Mouse (Mus musculus) embryonic facial prominence, embryonic 11.5 days (tissue): ENCODE data around the gene Pnpla2. TPM values are rescaled to one million over a fixed set of nuclear protein-coding genes. Genes with fewer than 3 reads are reported as not detected.

ENCODE experiments used
- ATAC-seq: fragments of 200-750 bp; cut with Nextera tagmentation; replicated peaks from 2 replicates; pipeline ENCODE4 v1.8.0; 2017; ENCODE audit warnings: low read depth; ENCODE audit not compliant: insufficient number of reproducible peaks, low FRiP score, low TSS enrichment
- DNase-seq: peaks from one replicate; pipeline ENCODE4 v3.0.0-alpha.2; 2015; ENCODE audit warnings: low spot score
- H3K27ac ChIP-seq: fragments of 300-500 bp; sonication (generic); replicated peaks from 2 replicates; pipeline ENCODE4 v1.5.1; 2014; ENCODE audit warnings: mild to moderate bottlenecking, low read depth, low read length, control low read depth
- H3K27me3 ChIP-seq: fragments of 300-500 bp; sonication (generic); 2 replicates; pipeline ENCODE4 v1.6.1; 2014; ENCODE audit warnings: mild to moderate bottlenecking, low read length, moderate library complexity, mixed read lengths; ENCODE audit not compliant: control insufficient read depth, insufficient read depth
- H3K36me3 ChIP-seq: fragments of 300-500 bp; sonication (generic); replicated peaks from 2 replicates; pipeline ENCODE4 v1.6.1; 2014; ENCODE audit warnings: low read depth, mild to moderate bottlenecking, low read length, moderate library complexity, mixed read lengths; ENCODE audit not compliant: control insufficient read depth, insufficient read depth
- H3K4me1 ChIP-seq: fragments of 300-500 bp; sonication (generic); 2 replicates; pipeline ENCODE4 v1.6.1; 2014; ENCODE audit warnings: low read length, mixed read lengths; ENCODE audit not compliant: control insufficient read depth, insufficient read depth
- H3K4me2 ChIP-seq: fragments of 300-500 bp; sonication (generic); 2 replicates; pipeline ENCODE4 v1.6.1; 2014; ENCODE audit warnings: low read depth, mild to moderate bottlenecking, control low read depth, low read length, moderate library complexity
- H3K4me3 ChIP-seq: fragments of 300-500 bp; sonication (generic); 2 replicates; pipeline ENCODE4 v1.5.1; 2014; ENCODE audit warnings: low read depth, low read length, control low read depth
- H3K9ac ChIP-seq: fragments of 300-500 bp; sonication (generic); replicated peaks from 2 replicates; pipeline ENCODE4 v1.6.1; 2014; ENCODE audit warnings: mild to moderate bottlenecking, control low read depth, low read length
- H3K9me3 ChIP-seq: fragments of 300-500 bp; sonication (generic); replicated peaks from 2 replicates; pipeline ENCODE4 v1.6.1; 2016; ENCODE audit warnings: mild to moderate bottlenecking, low read length, inconsistent platforms, mixed read lengths; ENCODE audit not compliant: control insufficient read depth
- WGBS: fragments of 180-500 bp; shearing (Covaris S2); extraction: QIAGEN DNeasy Blood & Tissue Kit; methylation state at CpG from one replicate; pipeline ENCODE4 v1.1.7; 2014; 5-methylcytosine and 5-hydroxymethylcytosine counted together
- polyA plus RNA-seq: library from polyadenylated mRNA; unstranded; fragments of >200 nt; fragmentation: Nextera tagmentation; extraction: Ambion mirVana; gene quantifications from 2 replicates; pipeline ENCODE4 v1.2.1, GENCODE M21; 2014

Gene Pnpla2
- polyA plus RNA-seq, 1 experiment from 2014 or later, result 11.1 TPM

- no peak for DNase-seq
- Histone ChIP-seq H3K9ac (no peak overlapping the region), H3K4me2 (no peak overlapping the region)
Measured at GRCm38 (mm10) chr7:141438201-141438968, 16.6 kb upstream of the Pnpla2 start.

DNA sequence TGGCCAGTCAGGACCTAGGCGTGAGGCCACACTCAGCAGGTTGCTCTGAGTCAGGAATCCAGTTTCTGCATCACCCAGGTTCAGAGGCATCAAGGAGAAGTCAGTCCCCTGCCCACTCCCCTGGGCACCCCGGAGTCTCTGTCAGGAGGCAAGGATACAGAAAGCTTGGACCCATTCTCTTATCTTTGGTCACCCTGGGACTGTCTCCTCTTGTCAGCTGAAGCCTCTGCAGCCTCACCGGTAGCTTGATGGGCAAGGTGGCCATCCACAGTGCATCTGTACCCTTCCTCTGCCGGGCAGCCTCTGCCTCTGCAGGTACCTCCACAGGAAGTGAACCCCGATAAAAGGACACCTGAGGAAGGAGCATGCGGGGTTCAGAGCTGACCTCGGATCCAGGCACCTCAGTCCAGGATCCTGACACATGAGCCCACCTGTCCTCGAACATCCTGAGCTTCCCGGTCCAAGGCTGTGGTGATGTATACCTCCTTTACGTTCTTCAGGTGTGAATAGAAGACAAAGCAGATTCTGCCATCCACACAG, 15.8 kb upstream of the Pnpla2 start:
- WGBS, result 93% methylated on average over 10 of the region's 10 CpGs
- H3K9ac ChIP-seq, result no peak overlapping the region

More at GRCm38 (mm10) chr7:141438201-141438968, 16.6 kb upstream of the Pnpla2 start:
- no peaks in the 10 kb centered on the region; the same call in none of the 2 replicates for H3K36me3 ChIP-seq
- no peaks in the 10 kb centered on the region for H3K9me3 ChIP-seq
- no peak overlapping the region for H3K4me3 ChIP-seq
- 89% methylated on average over 12 of the region's 12 CpGs for WGBS
- H3K4me1 ChIP-seq, result peaks cover 7% of the 10 kb centered on the region; the same call in 1 of the 2 replicates
- H3K27ac ChIP-seq, result no peak overlapping the region
- H3K27me3 ChIP-seq, result no peaks in the 10 kb centered on the region
- ATAC-seq, result no peak

DNA sequence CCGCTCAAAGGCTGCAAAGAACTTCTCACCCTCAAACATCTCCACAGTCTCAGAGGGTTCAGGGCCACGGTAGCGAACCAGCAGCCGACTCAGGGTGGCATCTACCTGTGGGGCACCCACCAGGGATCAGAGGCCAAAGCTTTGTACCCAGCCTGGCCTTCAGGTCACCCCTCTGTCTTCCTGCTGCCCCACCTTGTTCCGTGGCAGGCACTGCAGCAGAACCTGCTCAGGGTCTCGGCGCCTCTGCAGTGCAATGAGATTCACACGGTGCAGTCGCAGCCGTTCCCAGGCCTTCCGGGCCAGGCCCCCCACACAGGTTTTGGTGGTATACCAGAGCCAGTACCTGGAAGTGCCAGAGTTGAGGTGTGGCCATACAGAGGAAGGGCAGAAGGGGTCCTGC, 15.2 kb upstream of the Pnpla2 start:
- Histone ChIP-seq H3K4me3 (no peak overlapping the region), H3K36me3 (no peaks in the 10 kb centered on the region; the same call in none of the 2 replicates), H3K4me2 (no peak overlapping the region), H3K4me1 (peaks cover 7% of the 10 kb centered on the region; the same call in 1 of the 2 replicates), H3K27me3 (no peaks in the 10 kb centered on the region), H3K9ac (no peak overlapping the region), H3K27ac (no peak overlapping the region), H3K9me3 (no peaks in the 10 kb centered on the region)
- 98% methylated on average over 11 of the region's 11 CpGs for WGBS
- ATAC-seq (no peak), DNase-seq (no peak)

More for the DNA sequence above, 15.8 kb upstream of the Pnpla2 start:
- Histone ChIP-seq H3K4me2 (no peak overlapping the region), H3K36me3 (no peaks in the 10 kb centered on the region; the same call in none of the 2 replicates), H3K27me3 (no peaks in the 10 kb centered on the region), H3K4me1 (peaks cover 7% of the 10 kb centered on the region; the same call in 1 of the 2 replicates), H3K4me3 (no peak overlapping the region), H3K9me3 (no peaks in the 10 kb centered on the region), H3K27ac (no peak overlapping the region)
- ATAC-seq (no peak), DNase-seq (no peak)

- Histone ChIP-seq H3K4me2 (no peak overlapping the region), H3K4me1 (peaks cover 7% of the 10 kb centered on the region; the same call in 1 of the 2 replicates), H3K27me3 (no peaks in the 10 kb centered on the region), H3K4me3 (no peak overlapping the region), H3K9me3 (no peaks in the 10 kb centered on the region), H3K36me3 (no peaks in the 10 kb centered on the region; the same call in none of the 2 replicates), H3K9ac (no peak overlapping the region), H3K27ac (no peak overlapping the region)
- no peak for ATAC-seq
- DNase-seq, result peak; percentile 57
- WGBS, result 44% methylated on average over 6 of the region's 6 CpGs
Measured at GRCm38 (mm10) chr7:141440613-141441012, 14.4 kb upstream of the Pnpla2 start.

DNA sequence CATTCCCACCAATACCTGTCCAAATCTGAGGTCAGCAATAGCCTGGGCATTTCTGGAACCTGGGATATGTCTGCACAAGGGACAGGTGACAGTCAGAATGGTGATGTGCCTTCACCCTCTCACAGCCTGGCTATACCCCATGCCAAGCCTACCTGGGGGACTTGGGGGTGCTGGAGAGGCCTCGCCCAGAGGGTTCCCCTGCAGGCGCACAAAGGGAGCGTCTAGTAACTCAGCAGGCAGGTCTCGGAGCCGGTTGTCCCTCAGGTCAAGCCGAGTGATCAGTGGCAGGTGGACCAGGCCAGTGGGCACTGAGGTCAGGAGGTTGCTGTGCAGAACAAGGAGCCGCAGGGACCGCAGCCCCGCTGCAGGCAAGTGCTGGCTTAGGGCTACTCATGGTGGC, 13.5 kb upstream of the Pnpla2 start:
- H3K4me3 ChIP-seq, result no peak overlapping the region
- H3K4me1 ChIP-seq, result peaks cover 7% of the 10 kb centered on the region; the same call in 1 of the 2 replicates
- 90% methylated on average over 9 of the region's 9 CpGs for WGBS
- no peak overlapping the region for H3K4me2 ChIP-seq
- H3K9ac ChIP-seq, result no peak overlapping the region
- ATAC-seq (no peak), DNase-seq (no peak)
- no peak overlapping the region for H3K27ac ChIP-seq
- H3K9me3 ChIP-seq, result no peaks in the 10 kb centered on the region
- H3K36me3 ChIP-seq, result no peaks in the 10 kb centered on the region; the same call in none of the 2 replicates
- H3K27me3 ChIP-seq, result no peaks in the 10 kb centered on the region

DNA sequence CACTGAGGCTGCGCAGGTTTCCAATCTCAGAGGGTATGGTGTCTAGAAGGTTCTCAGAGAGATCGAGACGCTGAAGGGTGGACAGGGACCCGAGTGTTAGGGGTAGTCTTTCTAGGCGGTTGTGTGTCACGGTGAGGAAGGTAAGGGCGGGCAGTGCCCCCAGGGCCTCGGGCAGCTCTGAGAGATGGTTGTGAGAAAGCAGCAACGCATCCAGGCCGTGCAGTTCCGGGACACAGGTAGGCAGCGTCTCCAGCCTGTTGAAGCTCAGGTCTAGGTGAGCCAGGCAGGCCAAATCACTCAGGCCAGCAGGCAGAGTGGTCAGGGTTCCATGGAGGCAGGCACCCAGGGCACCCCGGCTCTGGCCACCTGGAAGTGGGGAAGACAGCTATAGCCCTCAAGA, 12.8 kb upstream of the Pnpla2 start:
- Histone ChIP-seq H3K9me3 (no peaks in the 10 kb centered on the region), H3K27ac (no peak overlapping the region), H3K36me3 (no peaks in the 10 kb centered on the region; the same call in none of the 2 replicates), H3K4me3 (no peak overlapping the region), H3K4me2 (peak overlapping the region; percentile 84; the same call in 1 of the 2 replicates), H3K9ac (peak overlapping the region; percentile 72), H3K27me3 (no peaks in the 10 kb centered on the region), H3K4me1 (peaks cover 7% of the 10 kb centered on the region; the same call in 1 of the 2 replicates)
- no peak for ATAC-seq
- DNase-seq, result no peak
- WGBS, result 90% methylated on average over 13 of the region's 13 CpGs

DNA sequence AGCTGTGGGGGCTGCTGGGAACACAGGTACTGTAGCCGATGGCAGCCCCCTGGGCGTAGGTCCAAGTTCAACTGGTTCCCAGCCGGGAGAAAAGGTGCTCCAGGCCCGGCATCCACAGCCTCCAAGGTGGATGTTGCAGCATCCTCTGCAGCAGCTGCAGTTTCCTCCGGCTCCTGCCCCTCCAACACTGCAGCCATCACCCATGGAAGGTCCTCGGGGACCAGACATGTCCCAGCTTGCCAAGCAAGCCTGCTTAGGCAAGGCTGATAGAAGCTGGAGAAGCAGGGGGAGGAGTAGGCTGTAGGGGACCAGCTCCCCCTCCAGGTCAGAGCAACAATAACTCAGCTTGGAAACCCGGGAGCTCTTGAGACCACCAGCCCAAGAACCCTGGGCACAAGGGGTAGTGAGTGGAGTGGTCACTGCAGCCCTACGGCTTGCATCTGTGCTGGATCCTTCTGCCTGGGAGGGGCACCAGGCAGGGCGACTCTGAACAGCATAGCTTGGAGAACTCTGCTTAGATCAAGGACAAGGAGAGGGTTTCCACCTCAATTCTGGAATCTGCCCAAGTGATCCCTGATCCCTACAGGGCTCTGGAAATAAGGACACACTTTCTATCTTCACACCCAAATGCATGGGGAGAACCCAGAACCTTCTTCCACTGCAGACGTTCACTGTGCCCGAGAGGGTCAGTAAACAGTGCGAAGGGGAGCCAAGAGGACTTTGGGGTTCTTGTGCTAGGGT, 11.7 kb upstream of the Pnpla2 start:
- H3K4me3 ChIP-seq, result peak overlapping the region; percentile 49
- 0 out of 2 replicates have a peak overlapping the region, but pooled peaks have one; percentile 32 for H3K27ac ChIP-seq
- WGBS, result 26% methylated on average over 12 of the region's 12 CpGs
- no peaks in the 10 kb centered on the region for H3K9me3 ChIP-seq
- no peaks in the 10 kb centered on the region for H3K27me3 ChIP-seq
- ATAC-seq (no peak), DNase-seq (peak; percentile 71)
- H3K36me3 ChIP-seq, result no peaks in the 10 kb centered on the region; the same call in none of the 2 replicates
- peak overlapping the region; percentile 72 for H3K9ac ChIP-seq
- peak overlapping the region; percentile 84 for H3K4me2 ChIP-seq
- peaks cover 7% of the 10 kb centered on the region; the same call in 1 of the 2 replicates for H3K4me1 ChIP-seq
